Mouse (Mus musculus): Measurements from ENCODE around the gene Snap23. TPM values are rescaled to one million over a fixed set of nuclear protein-coding genes. Genes with fewer than 3 reads are reported as not detected.

The Snap23 gene
- 56.4 and 60.7 TPM in 2 replicates for polyA plus RNA-seq (2016; fragmentation: Nextera tagmentation; extraction: Ambion mirVana)

GRCm38 (mm10) chr2:120566886-120567797 lies at the start of gene Snap23:
TSS of gene Snap23 (plus strand) at chr2:120567671.
- H3K27me3 ChIP-seq = no peaks in the 10 kb centered on the region
- H3K4me2 ChIP-seq (replicated peaks) = peak within 1 kb of the TSS; percentile 64
- H3K36me3 ChIP-seq = peaks cover 8% of the 10 kb centered on the region; the same call in 1 of the 2 replicates
- 1% methylated on average over 42 of the region's 42 CpGs for WGBS
- H3K4me3 ChIP-seq = peak within 1 kb of the TSS; percentile 70
- H3K9ac ChIP-seq = peak within 1 kb of the TSS; percentile 80
- ATAC-seq (ENCODE audit: insufficient number of reproducible peaks, insufficient read depth, low FRiP score, low TSS enrichment) = peak; percentile 93
- H3K27ac ChIP-seq = peak within 1 kb of the TSS; percentile 86
- H3K4me1 ChIP-seq = peaks cover 14% of the 10 kb centered on the region
- H3K9me3 ChIP-seq = no peaks in the 10 kb centered on the region

- Histone ChIP-seq H3K9ac (no peak overlapping the region), H3K27me3 (no peaks in the 10 kb centered on the region), H3K4me3 (no peak overlapping the region), H3K36me3 (peaks cover 86% of the 10 kb centered on the region), H3K4me2 (replicated peaks) (no peak overlapping the region), H3K9me3 (no peaks in the 10 kb centered on the region), H3K27ac (no peak overlapping the region), H3K4me1 (no peaks in the 10 kb centered on the region)
- no peak for ATAC-seq (ENCODE audit: insufficient number of reproducible peaks, insufficient read depth, low FRiP score, low TSS enrichment)
- 88% methylated on average over 5 of the region's 5 CpGs for WGBS
Measured at GRCm38 (mm10) chr2:120518547-120519210, 48.8 kb upstream of the Snap23 start.

- Histone ChIP-seq H3K36me3 (peaks cover 94% of the 10 kb centered on the region), H3K9ac (no peak overlapping the region), H3K4me3 (no peak overlapping the region), H3K9me3 (no peaks in the 10 kb centered on the region), H3K4me2 (replicated peaks) (no peak overlapping the region), H3K4me1 (no peaks in the 10 kb centered on the region), H3K27ac (no peak overlapping the region), H3K27me3 (no peaks in the 10 kb centered on the region)
- 91% methylated on average over 5 of the region's 5 CpGs for WGBS
- ATAC-seq (ENCODE audit: insufficient number of reproducible peaks, insufficient read depth, low FRiP score, low TSS enrichment) = no peak
Measured at GRCm38 (mm10) chr2:120526771-120527170, 40.7 kb upstream of the Snap23 start.

- Histone ChIP-seq H3K36me3 (peaks cover 89% of the 10 kb centered on the region), H3K27ac (no peak overlapping the region), H3K4me3 (no peak overlapping the region), H3K27me3 (no peaks in the 10 kb centered on the region), H3K9ac (no peak overlapping the region), H3K4me2 (replicated peaks) (no peak overlapping the region), H3K4me1 (no peaks in the 10 kb centered on the region), H3K9me3 (no peaks in the 10 kb centered on the region)
- ATAC-seq (ENCODE audit: insufficient number of reproducible peaks, insufficient read depth, low FRiP score, low TSS enrichment) = no peak
Measured at GRCm38 (mm10) chr2:120529531-120529930, 37.9 kb upstream of the Snap23 start.

GRCm38 (mm10) chr2:120531223-120531622 lies 36.2 kb upstream of the Snap23 start:
- no peak for ATAC-seq (ENCODE audit: insufficient number of reproducible peaks, insufficient read depth, low FRiP score, low TSS enrichment)
- Histone ChIP-seq H3K9me3 (no peaks in the 10 kb centered on the region), H3K4me3 (no peak overlapping the region), H3K4me2 (replicated peaks) (no peak overlapping the region), H3K36me3 (peaks cover 84% of the 10 kb centered on the region), H3K4me1 (no peaks in the 10 kb centered on the region), H3K27ac (no peak overlapping the region), H3K9ac (no peak overlapping the region), H3K27me3 (no peaks in the 10 kb centered on the region)
- WGBS = 92% methylated on average over 4 of the region's 4 CpGs

GRCm38 (mm10) chr2:120539333-120539732 lies 28.1 kb upstream of the Snap23 start:
- Histone ChIP-seq H3K4me1 (peaks cover 7% of the 10 kb centered on the region; the same call in 1 of the 2 replicates), H3K9ac (no peak overlapping the region), H3K27ac (no peak overlapping the region), H3K27me3 (no peaks in the 10 kb centered on the region), H3K36me3 (peaks cover 26% of the 10 kb centered on the region), H3K4me3 (no peak overlapping the region), H3K4me2 (replicated peaks) (no peak overlapping the region), H3K9me3 (no peaks in the 10 kb centered on the region)
- no peak for ATAC-seq (ENCODE audit: insufficient number of reproducible peaks, insufficient read depth, low FRiP score, low TSS enrichment)
- 86% methylated on average over 3 of the region's 3 CpGs for WGBS

- Histone ChIP-seq H3K4me2 (replicated peaks) (no peak overlapping the region), H3K27me3 (no peaks in the 10 kb centered on the region), H3K36me3 (peaks cover 25% of the 10 kb centered on the region), H3K27ac (no peak overlapping the region), H3K9me3 (no peaks in the 10 kb centered on the region), H3K4me3 (no peak overlapping the region), H3K9ac (no peak overlapping the region), H3K4me1 (peaks cover 7% of the 10 kb centered on the region; the same call in 1 of the 2 replicates)
- WGBS = 30% methylated on average over 1 of the region's 1 CpGs
- peak; percentile 60; the same call in 1 of the 2 replicates for ATAC-seq (ENCODE audit: insufficient number of reproducible peaks, insufficient read depth, low FRiP score, low TSS enrichment)
Measured at GRCm38 (mm10) chr2:120539778-120540208, 27.7 kb upstream of the Snap23 start.

GRCm38 (mm10) chr2:120544732-120545131 lies 22.7 kb upstream of the Snap23 start:
- H3K9me3 ChIP-seq = no peaks in the 10 kb centered on the region
- peaks cover 32% of the 10 kb centered on the region; the same call in 1 of the 2 replicates for H3K36me3 ChIP-seq
- 98% methylated on average over 2 of the region's 2 CpGs for WGBS
- H3K4me2 ChIP-seq (replicated peaks) = no peak overlapping the region
- peaks cover 3% of the 10 kb centered on the region; the same call in 1 of the 2 replicates for H3K4me1 ChIP-seq
- no peaks in the 10 kb centered on the region for H3K27me3 ChIP-seq
- no peak overlapping the region for H3K4me3 ChIP-seq
- H3K9ac ChIP-seq = no peak overlapping the region
- no peak overlapping the region for H3K27ac ChIP-seq
- ATAC-seq (ENCODE audit: insufficient number of reproducible peaks, insufficient read depth, low FRiP score, low TSS enrichment) = no peak

- no peak overlapping the region for H3K4me3 ChIP-seq
- 87% methylated on average over 3 of the region's 3 CpGs for WGBS
- no peaks in the 10 kb centered on the region for H3K4me1 ChIP-seq
- no peak for ATAC-seq (ENCODE audit: insufficient number of reproducible peaks, insufficient read depth, low FRiP score, low TSS enrichment)
- H3K27me3 ChIP-seq = no peaks in the 10 kb centered on the region
- H3K9ac ChIP-seq = no peak overlapping the region
- no peaks in the 10 kb centered on the region for H3K9me3 ChIP-seq
- no peak overlapping the region for H3K4me2 ChIP-seq (replicated peaks)
- H3K36me3 ChIP-seq = peaks cover 20% of the 10 kb centered on the region
- H3K27ac ChIP-seq = no peak overlapping the region
Measured at GRCm38 (mm10) chr2:120556868-120557267, 10.6 kb upstream of the Snap23 start.

GRCm38 (mm10) chr2:120558813-120559212 lies 8.7 kb upstream of the Snap23 start:
- H3K36me3 ChIP-seq = peaks cover 6% of the 10 kb centered on the region; the same call in 1 of the 2 replicates
- 89% methylated on average over 3 of the region's 3 CpGs for WGBS
- H3K4me3 ChIP-seq = no peak overlapping the region
- no peak overlapping the region for H3K27ac ChIP-seq
- H3K27me3 ChIP-seq = no peaks in the 10 kb centered on the region
- ATAC-seq (ENCODE audit: insufficient number of reproducible peaks, insufficient read depth, low FRiP score, low TSS enrichment) = no peak
- peaks cover 5% of the 10 kb centered on the region; the same call in 1 of the 2 replicates for H3K4me1 ChIP-seq
- H3K9ac ChIP-seq = no peak overlapping the region
- H3K9me3 ChIP-seq = no peaks in the 10 kb centered on the region
- H3K4me2 ChIP-seq (replicated peaks) = no peak overlapping the region

GRCm38 (mm10) chr2:120561524-120561923 lies 5.9 kb upstream of the Snap23 start:
- Histone ChIP-seq H3K9ac (no peak overlapping the region), H3K27ac (no peak overlapping the region), H3K4me1 (peaks cover 5% of the 10 kb centered on the region; the same call in 1 of the 2 replicates), H3K9me3 (no peaks in the 10 kb centered on the region), H3K27me3 (no peaks in the 10 kb centered on the region), H3K4me2 (replicated peaks) (no peak overlapping the region), H3K4me3 (no peak overlapping the region), H3K36me3 (no peaks in the 10 kb centered on the region)
- no peak for ATAC-seq (ENCODE audit: insufficient number of reproducible peaks, insufficient read depth, low FRiP score, low TSS enrichment)
- 95% methylated on average over 1 of the region's 1 CpGs for WGBS

Measured in embryonic facial prominence, embryonic 12.5 days (tissue).